Mouse (Mus musculus) CH12.LX (cell line): Measurements from ENCODE around the gene Tas1r3. TPM values are rescaled to one million over a fixed set of nuclear protein-coding genes. Genes with fewer than 3 reads are reported as not detected.
A peak's percentile ranks its signal among the peaks of the same experiment; 100 is the strongest.

Experiments
- DNase-seq: peaks from one replicate; pipeline ENCODE4 v3.0.0-alpha.2; 2013; ENCODE audit errors: extremely low read depth
- H3K27ac ChIP-seq: 2 replicates; pipeline ENCODE4 v1.5.1; 2012; ENCODE audit warnings: low read depth, mild to moderate bottlenecking, control low read depth, moderate library complexity; ENCODE audit not compliant: insufficient read depth
- H3K27me3 ChIP-seq: replicated peaks from 2 replicates; pipeline ENCODE3; 2012; ENCODE audit warnings: inconsistent platforms
- H3K36me3 ChIP-seq, 2 experiments: replicated peaks in 1 of 2; 2 replicates each; pipeline versions ENCODE3 to v1.6.1; 2012; ENCODE audit warnings: inconsistent platforms in 1 of 2, low read length in 1 of 2, mild to moderate bottlenecking in 1 of 2, mixed read lengths in 1 of 2, moderate library complexity in 1 of 2; ENCODE audit not compliant: control insufficient read depth in 1 of 2, insufficient read depth in 1 of 2
- H3K4me1 ChIP-seq, 2 experiments: 2 replicates each; pipeline ENCODE4 v1.6.1; 2012; ENCODE audit warnings: inconsistent platforms in 1 of 2, moderate library complexity in 1 of 2; ENCODE audit not compliant: insufficient read depth in 2 of 2, control insufficient read depth in 1 of 2
- H3K4me2 ChIP-seq: 2 replicates; pipeline ENCODE4 v1.6.1; 2012; ENCODE audit warnings: low read depth, mild to moderate bottlenecking, control low read depth; ENCODE audit not compliant: poor library complexity, insufficient read depth, severe bottlenecking
- H3K4me3 ChIP-seq, 3 experiments: fragments of 150-350 bp in 1 of 3; sonication (generic) in 1 of 3; replicated peaks in 1 of 3; 2 replicates each; pipeline versions ENCODE3 to v1.5.1; 2011 to 2012; ENCODE audit warnings: low read depth in 2 of 3, low read length in 2 of 3, mild to moderate bottlenecking in 2 of 3, moderate library complexity in 2 of 3, control low read depth in 1 of 3, improper control_type of control experiment in 1 of 3, inconsistent platforms in 1 of 3, mixed read lengths in 1 of 3; ENCODE audit not compliant: poor library complexity in 1 of 3
- H3K79me2 ChIP-seq: replicated peaks from 2 replicates; pipeline ENCODE4 v1.6.1; 2012; ENCODE audit warnings: mild to moderate bottlenecking, moderate library complexity; ENCODE audit not compliant: control insufficient read depth, poor library complexity, insufficient read depth, severe bottlenecking; ENCODE audit errors: extremely low read depth
- H3K9ac ChIP-seq: 2 replicates; pipeline ENCODE4 v1.6.1; 2012; ENCODE audit warnings: low read depth, mild to moderate bottlenecking, control low read depth, moderate library complexity; ENCODE audit not compliant: insufficient read depth
- H3K9me3 ChIP-seq: replicated peaks from 2 replicates; pipeline ENCODE3; 2012; ENCODE audit warnings: low read length, inconsistent platforms, mixed read lengths
- BHLHE40 ChIP-seq: IDR thresholded peaks from 2 replicates; pipeline ENCODE4 v1.6.1; 2011; ENCODE audit warnings: mild to moderate bottlenecking, low read depth, low read length, improper control_type of control experiment
- CHD1 ChIP-seq: IDR thresholded peaks from 2 replicates; pipeline ENCODE4 v1.6.1; 2012; ENCODE audit warnings: low read depth, low read length, improper control_type of control experiment, inconsistent platforms
- CHD2 ChIP-seq: IDR thresholded peaks from 2 replicates; pipeline ENCODE4 v1.6.1; 2011; ENCODE audit warnings: low read length, improper control_type of control experiment
- E2F4 ChIP-seq: IDR thresholded peaks from 2 replicates; pipeline ENCODE4 v1.6.1; 2011; ENCODE audit warnings: low read depth, low read length, improper control_type of control experiment; ENCODE audit not compliant: insufficient replicate concordance
- ELF1 ChIP-seq: IDR thresholded peaks from 2 replicates; pipeline ENCODE4 v1.6.1; 2014; ENCODE audit warnings: low read depth, mild to moderate bottlenecking, inconsistent platforms, low read length, improper control_type of control experiment
- EP300 ChIP-seq: IDR thresholded peaks from 2 replicates; pipeline ENCODE4 v1.6.1; 2011; ENCODE audit warnings: low read length, improper control_type of control experiment
- ETS1 ChIP-seq: conservative IDR thresholded peaks from 2 replicates; pipeline ENCODE4 v1.6.1; 2012; ENCODE audit warnings: low read depth, mild to moderate bottlenecking, inconsistent platforms, low read length, improper control_type of control experiment, moderate library complexity
- GABPA ChIP-seq: IDR thresholded peaks from 2 replicates; pipeline ENCODE4 v1.6.1; 2012; ENCODE audit warnings: low read depth, low read length, improper control_type of control experiment, inconsistent platforms; ENCODE audit not compliant: insufficient replicate concordance
- HCFC1 ChIP-seq: IDR thresholded peaks from 2 replicates; pipeline ENCODE4 v1.6.1; 2012; ENCODE audit warnings: low read depth, mild to moderate bottlenecking, inconsistent platforms, low read length, improper control_type of control experiment
- IRF4 ChIP-seq: IDR thresholded peaks from 2 replicates; pipeline ENCODE4 v1.6.1; 2014; ENCODE audit warnings: low read depth, mild to moderate bottlenecking, inconsistent platforms, low read length, improper control_type of control experiment
- JUND ChIP-seq: conservative IDR thresholded peaks from 2 replicates; pipeline ENCODE4 v1.6.1; 2011; ENCODE audit warnings: low read depth, low read length, improper control_type of control experiment
- KAT2A ChIP-seq: IDR thresholded peaks from 2 replicates; pipeline ENCODE4 v1.6.1; 2012; ENCODE audit warnings: low read length, improper control_type of control experiment, inconsistent platforms; ENCODE audit not compliant: insufficient replicate concordance
- MAX ChIP-seq: IDR thresholded peaks from 2 replicates; pipeline ENCODE4 v1.6.1; 2011; ENCODE audit warnings: low read length, improper control_type of control experiment
- MAZ ChIP-seq: IDR thresholded peaks from 2 replicates; pipeline ENCODE4 v1.6.1; 2012; ENCODE audit warnings: low read depth, mild to moderate bottlenecking, inconsistent platforms, low read length, improper control_type of control experiment, moderate library complexity
- MXI1 ChIP-seq: IDR thresholded peaks from 2 replicates; pipeline ENCODE4 v1.6.1; 2011; ENCODE audit warnings: mild to moderate bottlenecking, low read depth, low read length, improper control_type of control experiment
- MYC ChIP-seq: IDR thresholded peaks from 2 replicates; pipeline ENCODE4 v1.6.1; 2011; ENCODE audit warnings: low read depth, mild to moderate bottlenecking, improper control_type of control experiment, low read length
- NELFE ChIP-seq: IDR thresholded peaks from 2 replicates; pipeline ENCODE4 v1.6.1; 2011; ENCODE audit warnings: low read depth, low read length, improper control_type of control experiment
- NRF1 ChIP-seq: IDR thresholded peaks from 2 replicates; pipeline ENCODE4 v1.6.1; 2014; ENCODE audit warnings: low read depth, mild to moderate bottlenecking, inconsistent platforms, low read length, improper control_type of control experiment, moderate library complexity
- PAX5 ChIP-seq: IDR thresholded peaks from 2 replicates; pipeline ENCODE4 v1.6.1; 2012; ENCODE audit warnings: low read length, inconsistent platforms, mixed read lengths
- POLR2A ChIP-seq: IDR thresholded peaks from 2 replicates; pipeline ENCODE4 v1.6.1; 2011; ENCODE audit warnings: low read depth, mild to moderate bottlenecking, improper control_type of control experiment, low read length
- POLR2AphosphoS2 ChIP-seq: IDR thresholded peaks from 2 replicates; pipeline ENCODE4 v1.6.1; 2011; ENCODE audit warnings: low read depth, low read length, improper control_type of control experiment
- RCOR1 ChIP-seq: conservative IDR thresholded peaks from 2 replicates; pipeline ENCODE4 v1.6.1; 2012; ENCODE audit warnings: low read depth, mild to moderate bottlenecking, inconsistent platforms, low read length, improper control_type of control experiment
- SIN3A ChIP-seq: IDR thresholded peaks from 2 replicates; pipeline ENCODE4 v1.6.1; 2012; ENCODE audit warnings: low read length, improper control_type of control experiment, inconsistent platforms
- TBP ChIP-seq: conservative IDR thresholded peaks from 2 replicates; pipeline ENCODE4 v1.6.1; 2011; ENCODE audit warnings: low read depth, low read length, improper control_type of control experiment
- TCF12 ChIP-seq: IDR thresholded peaks from 2 replicates; pipeline ENCODE4 v1.6.1; 2014; ENCODE audit warnings: low read depth, mild to moderate bottlenecking, inconsistent platforms, low read length, improper control_type of control experiment
- USF1 ChIP-seq: IDR thresholded peaks from 2 replicates; pipeline ENCODE4 v1.6.1; 2014; ENCODE audit warnings: low read depth, mild to moderate bottlenecking, inconsistent platforms, low read length, improper control_type of control experiment
- USF2 ChIP-seq: conservative IDR thresholded peaks from 2 replicates; pipeline ENCODE4 v1.6.1; 2011; ENCODE audit warnings: low read depth, low read length, improper control_type of control experiment
- ZKSCAN1 ChIP-seq: IDR thresholded peaks from 2 replicates; pipeline ENCODE4 v1.6.1; 2012; ENCODE audit warnings: low read depth, inconsistent platforms, low read length, improper control_type of control experiment, borderline replicate concordance
- ZMIZ1 ChIP-seq: IDR thresholded peaks from 2 replicates; pipeline ENCODE4 v1.6.1; 2012; ENCODE audit warnings: low read depth, mild to moderate bottlenecking, inconsistent platforms, low read length, improper control_type of control experiment
- dilution Hi-C: fragments of 300-500 bp; cut with MboI; formaldehyde crosslinking; loops from 2 replicates; pipeline ENCODE4 v1.14.3; 2020; ENCODE audit warnings: low sequenced_read_pairs; ENCODE audit not compliant: extremely low pct_unique_long_range_greater_than_20kb, extremely low pct_ligation_motif_present
- in situ Hi-C: fragments of 300-500 bp; cut with MboI; formaldehyde crosslinking; loops from 3 replicates; pipeline ENCODE4 v1.14.3; 2019; ENCODE audit warnings: low sequenced_read_pairs, low pct_ligation_motif_present, low pct_unique_long_range_greater_than_20kb, mixed read lengths
- polyA plus RNA-seq: library from polyadenylated mRNA; unstranded; fragments of >175 nt; gene quantifications from 2 replicates; pipeline ENCODE4 v1.2.1, GENCODE M21; 2012; ENCODE audit warnings: low read depth; ENCODE audit not compliant: insufficient read length
- total RNA-seq, 2 experiments: library from RNA; depleted of rRNA; stranded (reverse); fragments of 300-350 nt in 1 of 2; fragments of >200 nt in 1 of 2; gene quantifications; 2 replicates each; pipeline ENCODE4 v1.2.3; 2012 to 2014

The Tas1r3 gene
- total and polyA plus RNA-seq, 3 experiments: 0.15 to 0.89 (median 0.47) TPM

GRCm38 (mm10) chr4:155811929-155812664 is 51.1 kb downstream of the Tas1r3 start, which contains the start of gene Ccnl2:
Ccnl2 (plus strand) TSS chr4:155812489.
- Histone ChIP-seq H3K9ac (peak within 1 kb of the TSS; percentile 99), H3K27me3 (no peaks in the 10 kb centered on the region), H3K79me2 (peaks cover 39% of the 10 kb centered on the region), H3K4me3 (peak within 1 kb of the TSS; percentile 82 to 100 (median 98)), H3K9me3 (no peaks in the 10 kb centered on the region), H3K27ac (peak within 1 kb of the TSS; percentile 70), H3K4me1 (peaks cover 6 to 28% of the 10 kb centered on the region in 2 experiments), H3K4me2 (peak within 1 kb of the TSS; percentile 98), H3K36me3 (peaks cover 70 to 75% of the 10 kb centered on the region in 2 experiments)
- TF ChIP-seq ZKSCAN1 (no peak), EP300 (no peak), E2F4 (no peak), TCF12 (peak; percentile 83; the same call in 1 of the 2 replicates), PAX5 (no peak), NELFE (peak; percentile 66), KAT2A (peak; percentile 78; the same call in 1 of the 2 replicates), ELF1 (peak; percentile 95), IRF4 (0 out of 2 replicates have a peak, but pooled peaks have one; percentile 9), TBP (peak; percentile 69; the same call in 1 of the 2 replicates), POLR2A (peak; percentile 85), POLR2AphosphoS2 (peak; percentile 88; the same call in 1 of the 2 replicates), USF1 (no peak), CHD1 (no peak), NRF1 (peak; percentile 69), RCOR1 (no peak), MXI1 (peak; percentile 95), JUND (no peak), MAZ (peak; percentile 91), SIN3A (peak; percentile 62), ETS1 (0 out of 2 replicates have a peak, but pooled peaks have one; percentile 14), BHLHE40 (peak; percentile 79), HCFC1 (peak; percentile 84), CHD2 (peak; percentile 92), MYC (peak; percentile 98), USF2 (no peak), ZMIZ1 (peak; percentile 84; the same call in 1 of the 2 replicates), MAX (peak; percentile 95), GABPA (no peak)
- peak; percentile 97 for DNase-seq
- in situ Hi-C loops: no loop called here
- dilution Hi-C loops: no loop called here

Other genes with a start within 250 kb of the Tas1r3 start
Only the 20 nearest of the 28 such genes appear.
- gene Ssu72, start 158.6 kb downstream of the Tas1r3 start, total RNA-seq (2012; rRNA removed): 169 and 172 TPM in 2 replicates
- 245 TPM in 2 replicates for gene Ssu72, start 158.6 kb downstream of the Tas1r3 start, total RNA-seq (2014; rRNA removed)
- 140 and 160 TPM in 2 replicates for gene Ssu72, start 158.6 kb downstream of the Tas1r3 start, polyA plus RNA-seq
- gene Tmem240, start 128.6 kb downstream of the Tas1r3 start, total RNA-seq (2012; rRNA removed): 0.34 and 0.38 TPM in 2 replicates
- not detected in 2 replicates for gene Tmem240, start 128.6 kb downstream of the Tas1r3 start, total RNA-seq (2014; rRNA removed)
- gene Tmem240, start 128.6 kb downstream of the Tas1r3 start, polyA plus RNA-seq: 0.11 and 0.14 TPM in 2 replicates
- gene Atad3a, start 102.3 kb downstream of the Tas1r3 start, total RNA-seq (2012; rRNA removed): 154 and 175 TPM in 2 replicates
- gene Atad3a, start 102.3 kb downstream of the Tas1r3 start, total RNA-seq (2014; rRNA removed): 133 and 135 TPM in 2 replicates
- 182 and 216 TPM in 2 replicates for gene Atad3a, start 102.3 kb downstream of the Tas1r3 start, polyA plus RNA-seq
- 1.2 and 1.8 TPM in 2 replicates for gene Vwa1, start 88.7 kb downstream of the Tas1r3 start, total RNA-seq (2012; rRNA removed)
- gene Vwa1, start 88.7 kb downstream of the Tas1r3 start, total RNA-seq (2014; rRNA removed): 0.12 and 0.15 TPM in 2 replicates
- gene Vwa1, start 88.7 kb downstream of the Tas1r3 start, polyA plus RNA-seq: 0.12 and 0.13 TPM in 2 replicates
- 0.04 TPM in 2 replicates for gene Tmem88b, start 77.5 kb downstream of the Tas1r3 start, total RNA-seq (2012; rRNA removed)
- gene Tmem88b, start 77.5 kb downstream of the Tas1r3 start, total RNA-seq (2014; rRNA removed): not detected in 2 replicates
- not detected in 2 replicates for gene Tmem88b, start 77.5 kb downstream of the Tas1r3 start, polyA plus RNA-seq
- gene Ankrd65, start 72.9 kb downstream of the Tas1r3 start, total RNA-seq (2012; rRNA removed): not detected in 2 replicates
- gene Ankrd65, start 72.9 kb downstream of the Tas1r3 start, total RNA-seq (2014; rRNA removed): not detected in 2 replicates
- gene Ankrd65, start 72.9 kb downstream of the Tas1r3 start, polyA plus RNA-seq: not detected in 2 replicates
- 146 and 238 TPM in 2 replicates for gene Mrpl20, start 60.5 kb downstream of the Tas1r3 start, total RNA-seq (2012; rRNA removed)
- gene Mrpl20, start 60.5 kb downstream of the Tas1r3 start, total RNA-seq (2014; rRNA removed): 230 and 244 TPM in 2 replicates
- gene Mrpl20, start 60.5 kb downstream of the Tas1r3 start, polyA plus RNA-seq: 193 and 212 TPM in 2 replicates
- 63.0 and 63.7 TPM in 2 replicates for gene Ccnl2, start 50.9 kb downstream of the Tas1r3 start, total RNA-seq (2012; rRNA removed)
- gene Ccnl2, start 50.9 kb downstream of the Tas1r3 start, total RNA-seq (2014; rRNA removed): 67.7 and 79.7 TPM in 2 replicates
- 59.6 and 64.8 TPM in 2 replicates for gene Ccnl2, start 50.9 kb downstream of the Tas1r3 start, polyA plus RNA-seq
- 142 and 149 TPM in 2 replicates for gene Aurkaip1, start 32.1 kb downstream of the Tas1r3 start, total RNA-seq (2012; rRNA removed)
- 162 and 182 TPM in 2 replicates for gene Aurkaip1, start 32.1 kb downstream of the Tas1r3 start, total RNA-seq (2014; rRNA removed)
- gene Aurkaip1, start 32.1 kb downstream of the Tas1r3 start, polyA plus RNA-seq: 138 and 141 TPM in 2 replicates
- gene Mxra8, start 23.7 kb downstream of the Tas1r3 start, total RNA-seq (2012; rRNA removed): 17.2 and 24.0 TPM in 2 replicates
- 8.8 and 10.8 TPM in 2 replicates for gene Mxra8, start 23.7 kb downstream of the Tas1r3 start, total RNA-seq (2014; rRNA removed)
- gene Mxra8, start 23.7 kb downstream of the Tas1r3 start, polyA plus RNA-seq: 10.8 and 12.4 TPM in 2 replicates
- gene Dvl1, start 16.0 kb downstream of the Tas1r3 start, total RNA-seq (2012; rRNA removed): 52.1 and 55.1 TPM in 2 replicates
- gene Dvl1, start 16.0 kb downstream of the Tas1r3 start, total RNA-seq (2014; rRNA removed): 25.8 and 28.5 TPM in 2 replicates
- gene Dvl1, start 16.0 kb downstream of the Tas1r3 start, polyA plus RNA-seq: 21.4 and 23.9 TPM in 2 replicates
- 12.1 and 16.2 TPM in 2 replicates for gene Cptp, start 6.1 kb upstream of the Tas1r3 start, total RNA-seq (2012; rRNA removed)
- gene Cptp, start 6.1 kb upstream of the Tas1r3 start, total RNA-seq (2014; rRNA removed): 8.0 and 9.0 TPM in 2 replicates
- 15.5 and 16.5 TPM in 2 replicates for gene Cptp, start 6.1 kb upstream of the Tas1r3 start, polyA plus RNA-seq
- 97.6 and 103 TPM in 2 replicates for gene Ints11, start 6.2 kb upstream of the Tas1r3 start, total RNA-seq (2012; rRNA removed)
- 83.9 and 88.9 TPM in 2 replicates for gene Ints11, start 6.2 kb upstream of the Tas1r3 start, total RNA-seq (2014; rRNA removed)
- gene Ints11, start 6.2 kb upstream of the Tas1r3 start, polyA plus RNA-seq: 72.5 and 77.1 TPM in 2 replicates
- gene Pusl1, start 28.4 kb upstream of the Tas1r3 start, total RNA-seq (2012; rRNA removed): 45.7 and 61.4 TPM in 2 replicates
- gene Pusl1, start 28.4 kb upstream of the Tas1r3 start, total RNA-seq (2014; rRNA removed): 32.1 and 38.0 TPM in 2 replicates
- 29.5 and 37.5 TPM in 2 replicates for gene Pusl1, start 28.4 kb upstream of the Tas1r3 start, polyA plus RNA-seq
- 10.7 and 13.1 TPM in 2 replicates for gene Acap3, start 28.5 kb upstream of the Tas1r3 start, total RNA-seq (2012; rRNA removed)
- 4.2 and 4.3 TPM in 2 replicates for gene Acap3, start 28.5 kb upstream of the Tas1r3 start, total RNA-seq (2014; rRNA removed)
- gene Acap3, start 28.5 kb upstream of the Tas1r3 start, polyA plus RNA-seq: 10.5 and 13.4 TPM in 2 replicates
- 73.5 and 112 TPM in 2 replicates for gene Ube2j2, start 80.5 kb upstream of the Tas1r3 start, total RNA-seq (2012; rRNA removed)
- gene Ube2j2, start 80.5 kb upstream of the Tas1r3 start, total RNA-seq (2014; rRNA removed): 137 and 145 TPM in 2 replicates
- gene Ube2j2, start 80.5 kb upstream of the Tas1r3 start, polyA plus RNA-seq: 144 and 150 TPM in 2 replicates
- 21.0 and 21.1 TPM in 2 replicates for gene C1qtnf12, start 99.0 kb upstream of the Tas1r3 start, total RNA-seq (2012; rRNA removed)
- 24.5 and 25.3 TPM in 2 replicates for gene C1qtnf12, start 99.0 kb upstream of the Tas1r3 start, total RNA-seq (2014; rRNA removed)
- 25.0 and 27.6 TPM in 2 replicates for gene C1qtnf12, start 99.0 kb upstream of the Tas1r3 start, polyA plus RNA-seq
- gene B3galt6, start 129.3 kb upstream of the Tas1r3 start, total RNA-seq (2012; rRNA removed): 10.1 and 11.3 TPM in 2 replicates
- gene B3galt6, start 129.3 kb upstream of the Tas1r3 start, total RNA-seq (2014; rRNA removed): 8.6 and 9.9 TPM in 2 replicates
- gene B3galt6, start 129.3 kb upstream of the Tas1r3 start, polyA plus RNA-seq: 3.1 and 3.4 TPM in 2 replicates
- gene Sdf4, start 129.5 kb upstream of the Tas1r3 start, total RNA-seq (2012; rRNA removed): 193 and 211 TPM in 2 replicates
- 210 and 227 TPM in 2 replicates for gene Sdf4, start 129.5 kb upstream of the Tas1r3 start, total RNA-seq (2014; rRNA removed)
- gene Sdf4, start 129.5 kb upstream of the Tas1r3 start, polyA plus RNA-seq: 167 and 193 TPM in 2 replicates
- 21.7 and 28.2 TPM in 2 replicates for gene Tnfrsf4, start 150.5 kb upstream of the Tas1r3 start, total RNA-seq (2012; rRNA removed)
- 73.5 and 86.1 TPM in 2 replicates for gene Tnfrsf4, start 150.5 kb upstream of the Tas1r3 start, total RNA-seq (2014; rRNA removed)
- 63.8 and 81.1 TPM in 2 replicates for gene Tnfrsf4, start 150.5 kb upstream of the Tas1r3 start, polyA plus RNA-seq